In genomic region chr12:100527753-100528152, GRCm38 (mm10) we compare ENCODE assay signal across 8 mouse cellular contexts. TPM values are rescaled to one million over a fixed set of nuclear protein-coding genes. Genes with fewer than 3 reads are reported as not detected.
DNase-seq lines count a peak whose midpoint lies in the region; ATAC-seq lines count a peak whose summit lies in the region.

No protein-coding gene starts in this region.

- 4% methylated on average over 9 of the region's 9 CpGs for WGBS in hindbrain, embryonic 15.5 days

- DNase-seq in ZHBTc4 (ENCODE audit: low read depth, low spot score) (peak; percentile 88), adipocyte (ENCODE audit: low spot score) (no peak)
- peak; percentile 84 to 86 for DNase-seq in cerebellum, postnatal 14 days
- peak; percentile 86 for DNase-seq in gastrocnemius, adult 18-20 months (ENCODE audit: low spot score)
- DNase-seq in layer of hippocampus, postnatal 36 days: peak; percentile 72 to 81
- DNase-seq in lung, postnatal 10 days: peak; percentile 90
- peak; percentile 65 for DNase-seq in retina, adult 2 months (ENCODE audit: low read depth, low spot score)

- H3K4me2 ChIP-seq in hindbrain, embryonic 15.5 days: peak overlapping the region; percentile 63

- no peaks in the 10 kb centered on the region for H3K9me3 ChIP-seq in hindbrain, embryonic 15.5 days

- peak overlapping the region; percentile 70 for H3K27ac ChIP-seq in hindbrain, embryonic 15.5 days (replicated peaks)

- H3K4me3 ChIP-seq in hindbrain, embryonic 15.5 days: peak overlapping the region; percentile 32

- H3K4me1 ChIP-seq in hindbrain, embryonic 15.5 days (replicated peaks): peaks cover 17% of the 10 kb centered on the region

- 0 out of 2 replicates have a peak overlapping the region, but pooled peaks have one; percentile 13 for H3K9ac ChIP-seq in hindbrain, embryonic 15.5 days

- no peaks in the 10 kb centered on the region for H3K27me3 ChIP-seq in hindbrain, embryonic 15.5 days

- H3K36me3 ChIP-seq in hindbrain, embryonic 15.5 days: no peaks in the 10 kb centered on the region

- ATAC-seq in hindbrain, embryonic 15.5 days (ENCODE audit: low FRiP score, low read depth): peak; percentile 98

RNA-seq across cellular contexts. Expression of gene Ttc7b, which starts 7.1 kb away (rescaled TPM):
- 100 to 1,000 TPM; 141 to 168 TPM for total RNA-seq in gastrocnemius, adult 18-20 months (2021)
- 10.1 and 10.8 TPM in 2 replicates for polyA plus RNA-seq in hindbrain, embryonic 15.5 days (2015; fragmentation: Nextera tagmentation; extraction: Ambion mirVana)
- 100 to 1,000 TPM; 160 to 183 TPM for total RNA-seq in layer of hippocampus, postnatal 36 days (2021)
